Mouse (Mus musculus) ES-Bruce4 (cell line): Measurements from ENCODE around the gene Ina.
A peak's percentile ranks its signal among the peaks of the same experiment; 100 is the strongest.

Source experiments
- EP300 ChIP-seq: IDR thresholded peaks from 2 replicates; pipeline ENCODE4 v1.6.1; 2011; ENCODE audit warnings: low read depth, low read length; ENCODE audit not compliant: insufficient read depth
- POLR2A ChIP-seq: IDR thresholded peaks from one replicate; pipeline ENCODE4 v1.8.1; 2011; ENCODE audit warnings: low read length; ENCODE audit not compliant: insufficient read depth

- TF ChIP-seq POLR2A (no peak), EP300 (peak; percentile 92)
Observed at GRCm38 (mm10) chr19:47017831-47018230, 3.3 kb downstream of the Ina start.
